Mouse (Mus musculus) lung, adult 2 months (tissue): ENCODE measurements around the gene Bmp3.

Source experiments
- CTCF ChIP-seq: fragments of 200-500 bp; IDR thresholded peaks from 2 replicates; pipeline ENCODE4 v1.5.1; 2011; ENCODE audit warnings: mild to moderate bottlenecking, low read length, control low read depth; ENCODE audit not compliant: insufficient read depth
- POLR2A ChIP-seq: fragments of 200-500 bp; IDR thresholded peaks from 2 replicates; pipeline ENCODE4 v1.6.1; 2011; ENCODE audit warnings: low read depth, mild to moderate bottlenecking, control low read depth, low read length, borderline replicate concordance; ENCODE audit errors: extremely low read depth

- TF ChIP-seq POLR2A: no peak
- TF ChIP-seq CTCF: no peak
These were observed 10.9 kb downstream of the Bmp3 start for GRCm38 (mm10) chr5:98865146-98865545.
